Mouse (Mus musculus): Measurements from ENCODE around the gene Gadd45gip1. TPM values are rescaled to one million over a fixed set of nuclear protein-coding genes. Genes with fewer than 3 reads are reported as not detected.

The Gadd45gip1 gene
- polyA plus RNA-seq, 1 experiment from 2014 or later = 32.7 TPM

DNA sequence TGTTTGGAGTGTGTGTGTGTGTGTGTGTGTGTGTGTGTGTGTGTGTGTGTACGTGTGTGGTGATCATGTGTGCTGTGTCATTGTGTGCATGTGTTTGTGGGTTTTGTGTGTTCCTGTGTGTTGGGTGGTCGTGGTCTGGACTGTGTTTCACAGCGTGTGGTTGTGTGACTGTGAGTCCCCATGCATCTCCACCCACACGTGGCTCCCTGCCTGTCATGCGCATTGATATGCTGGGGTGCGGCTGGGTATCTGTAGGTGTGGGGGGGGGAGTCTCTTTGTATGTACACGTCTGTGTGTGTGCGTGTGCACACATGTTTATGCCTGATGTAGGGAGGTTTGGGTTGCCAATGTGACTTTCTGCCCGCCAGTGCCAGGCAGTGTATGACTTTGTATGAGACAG is 38.2 kb upstream of the Gadd45gip1 start:
- Histone ChIP-seq H3K9me3 (ENCODE audit: control insufficient read depth, low read length) (no peaks in the 10 kb centered on the region), H3K4me2 (ENCODE audit: low read length) (no peak overlapping the region), H3K27ac (replicated peaks; ENCODE audit: low read depth, low read length) (peak overlapping the region; percentile 76; the same call in 1 of the 2 replicates), H3K9ac (replicated peaks; ENCODE audit: low read length) (no peak overlapping the region), H3K27me3 (ENCODE audit: control insufficient read depth, insufficient read depth, low read length) (peaks cover 84% of the 10 kb centered on the region), H3K4me1 (ENCODE audit: control insufficient read depth, insufficient read depth, low read length) (peaks cover 5% of the 10 kb centered on the region; the same call in 1 of the 2 replicates), H3K36me3 (ENCODE audit: control insufficient read depth, insufficient read depth, low read length) (0 out of 2 replicates have a peak, but pooled peaks cover 3% of the 10 kb centered on the region), H3K4me3 (replicated peaks; ENCODE audit: low read depth, low read length) (no peak overlapping the region)
- DNase-seq (no peak), ATAC-seq (ENCODE audit: low FRiP score, low TSS enrichment) (no peak)
- 89% methylated on average over 9 of the region's 9 CpGs for WGBS

GRCm38 (mm10) chr8:84793791-84794485 is 37.4 kb upstream of the Gadd45gip1 start:
- Histone ChIP-seq H3K4me3 (replicated peaks; ENCODE audit: low read depth, low read length) (no peak overlapping the region), H3K4me1 (ENCODE audit: control insufficient read depth, insufficient read depth, low read length) (peaks cover 8% of the 10 kb centered on the region; the same call in 1 of the 2 replicates), H3K9ac (replicated peaks; ENCODE audit: low read length) (no peak overlapping the region), H3K36me3 (ENCODE audit: control insufficient read depth, insufficient read depth, low read length) (0 out of 2 replicates have a peak, but pooled peaks cover 3% of the 10 kb centered on the region), H3K4me2 (ENCODE audit: low read length) (peak overlapping the region; percentile 21; the same call in 1 of the 2 replicates), H3K9me3 (ENCODE audit: control insufficient read depth, low read length) (no peaks in the 10 kb centered on the region), H3K27ac (replicated peaks; ENCODE audit: low read depth, low read length) (peak overlapping the region; percentile 76), H3K27me3 (ENCODE audit: control insufficient read depth, insufficient read depth, low read length) (peaks cover 84% of the 10 kb centered on the region)
- 48% methylated on average over 13 of the region's 13 CpGs for WGBS
- DNase-seq = peak; percentile 72
- peak; percentile 78 for ATAC-seq (ENCODE audit: low FRiP score, low TSS enrichment)

DNA sequence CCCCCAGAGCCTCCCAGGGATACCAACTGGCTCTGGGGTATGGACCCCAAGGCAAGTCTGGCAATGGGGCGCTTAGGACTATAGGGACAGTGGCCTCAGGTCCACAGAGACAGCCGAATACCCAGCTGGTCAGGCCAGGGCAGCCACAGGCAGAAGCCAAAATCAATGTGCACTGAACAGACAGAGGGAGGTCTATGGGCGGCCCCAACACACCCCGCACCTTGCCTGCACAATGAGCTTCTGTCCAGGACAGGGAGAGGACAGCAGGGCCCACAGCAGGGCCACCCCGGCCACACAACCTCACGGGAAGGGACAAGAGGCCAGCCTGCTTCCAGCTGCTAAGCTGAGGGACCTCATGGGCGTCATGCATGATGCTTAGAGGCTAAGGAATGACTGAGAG is 36.8 kb upstream of the Gadd45gip1 start:
- H3K27ac ChIP-seq (replicated peaks; ENCODE audit: low read depth, low read length) = peak overlapping the region; percentile 76
- no peak overlapping the region for H3K4me3 ChIP-seq (replicated peaks; ENCODE audit: low read depth, low read length)
- H3K27me3 ChIP-seq (ENCODE audit: control insufficient read depth, insufficient read depth, low read length) = peaks cover 79% of the 10 kb centered on the region
- H3K4me1 ChIP-seq (ENCODE audit: control insufficient read depth, insufficient read depth, low read length) = peaks cover 11% of the 10 kb centered on the region; the same call in 1 of the 2 replicates
- H3K9ac ChIP-seq (replicated peaks; ENCODE audit: low read length) = no peak overlapping the region
- ATAC-seq (ENCODE audit: low FRiP score, low TSS enrichment) (no peak), DNase-seq (no peak)
- peak overlapping the region; percentile 3; the same call in 1 of the 2 replicates for H3K4me2 ChIP-seq (ENCODE audit: low read length)
- no peaks in the 10 kb centered on the region for H3K9me3 ChIP-seq (ENCODE audit: control insufficient read depth, low read length)
- WGBS = 35% methylated on average over 7 of the region's 7 CpGs
- H3K36me3 ChIP-seq (ENCODE audit: control insufficient read depth, insufficient read depth, low read length) = 0 out of 2 replicates have a peak, but pooled peaks cover 3% of the 10 kb centered on the region

GRCm38 (mm10) chr8:84797256-84797797 is 34.0 kb upstream of the Gadd45gip1 start:
- Histone ChIP-seq H3K4me1 (ENCODE audit: control insufficient read depth, insufficient read depth, low read length) (peaks cover 11% of the 10 kb centered on the region; the same call in 1 of the 2 replicates), H3K27me3 (ENCODE audit: control insufficient read depth, insufficient read depth, low read length) (peaks cover 74% of the 10 kb centered on the region), H3K4me2 (ENCODE audit: low read length) (peak overlapping the region; percentile 97), H3K27ac (replicated peaks; ENCODE audit: low read depth, low read length) (no peak overlapping the region), H3K4me3 (replicated peaks; ENCODE audit: low read depth, low read length) (no peak overlapping the region), H3K9ac (replicated peaks; ENCODE audit: low read length) (no peak overlapping the region), H3K36me3 (ENCODE audit: control insufficient read depth, insufficient read depth, low read length) (0 out of 2 replicates have a peak, but pooled peaks cover 3% of the 10 kb centered on the region), H3K9me3 (ENCODE audit: control insufficient read depth, low read length) (no peaks in the 10 kb centered on the region)
- ATAC-seq (ENCODE audit: low FRiP score, low TSS enrichment) = no peak
- 76% methylated on average over 15 of the region's 15 CpGs for WGBS
- DNase-seq = no peak

DNA sequence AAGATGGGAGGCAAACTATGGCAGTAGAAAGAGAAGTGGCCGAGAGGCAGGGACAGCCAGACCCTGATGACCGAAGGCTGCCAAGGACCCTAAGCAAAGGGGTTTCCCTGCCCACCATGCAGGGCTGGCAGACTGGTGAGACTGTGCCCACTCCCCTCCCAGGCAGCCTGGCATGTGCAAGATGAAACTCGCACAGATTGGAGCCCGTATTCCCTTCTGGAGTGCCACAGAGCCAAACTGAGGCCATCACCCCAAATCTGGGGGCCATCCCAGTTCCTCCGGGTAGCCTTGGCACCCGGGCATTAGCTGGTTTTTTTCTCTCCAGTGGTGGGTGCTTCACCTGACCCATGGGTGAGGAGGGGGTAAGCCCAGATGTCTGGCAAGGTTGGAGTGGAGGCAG is 33.4 kb upstream of the Gadd45gip1 start:
- WGBS = 66% methylated on average over 6 of the region's 6 CpGs
- Histone ChIP-seq H3K4me1 (ENCODE audit: control insufficient read depth, insufficient read depth, low read length) (peaks cover 11% of the 10 kb centered on the region; the same call in 1 of the 2 replicates), H3K9me3 (ENCODE audit: control insufficient read depth, low read length) (no peaks in the 10 kb centered on the region), H3K4me3 (replicated peaks; ENCODE audit: low read depth, low read length) (peak overlapping the region; percentile 41; the same call in 1 of the 2 replicates), H3K4me2 (ENCODE audit: low read length) (peak overlapping the region; percentile 97), H3K36me3 (ENCODE audit: control insufficient read depth, insufficient read depth, low read length) (0 out of 2 replicates have a peak, but pooled peaks cover 3% of the 10 kb centered on the region), H3K27me3 (ENCODE audit: control insufficient read depth, insufficient read depth, low read length) (peaks cover 80% of the 10 kb centered on the region), H3K9ac (replicated peaks; ENCODE audit: low read length) (0 out of 2 replicates have a peak overlapping the region, but pooled peaks have one; percentile 12), H3K27ac (replicated peaks; ENCODE audit: low read depth, low read length) (no peak overlapping the region)
- no peak for ATAC-seq (ENCODE audit: low FRiP score, low TSS enrichment)
- DNase-seq = no peak

DNA sequence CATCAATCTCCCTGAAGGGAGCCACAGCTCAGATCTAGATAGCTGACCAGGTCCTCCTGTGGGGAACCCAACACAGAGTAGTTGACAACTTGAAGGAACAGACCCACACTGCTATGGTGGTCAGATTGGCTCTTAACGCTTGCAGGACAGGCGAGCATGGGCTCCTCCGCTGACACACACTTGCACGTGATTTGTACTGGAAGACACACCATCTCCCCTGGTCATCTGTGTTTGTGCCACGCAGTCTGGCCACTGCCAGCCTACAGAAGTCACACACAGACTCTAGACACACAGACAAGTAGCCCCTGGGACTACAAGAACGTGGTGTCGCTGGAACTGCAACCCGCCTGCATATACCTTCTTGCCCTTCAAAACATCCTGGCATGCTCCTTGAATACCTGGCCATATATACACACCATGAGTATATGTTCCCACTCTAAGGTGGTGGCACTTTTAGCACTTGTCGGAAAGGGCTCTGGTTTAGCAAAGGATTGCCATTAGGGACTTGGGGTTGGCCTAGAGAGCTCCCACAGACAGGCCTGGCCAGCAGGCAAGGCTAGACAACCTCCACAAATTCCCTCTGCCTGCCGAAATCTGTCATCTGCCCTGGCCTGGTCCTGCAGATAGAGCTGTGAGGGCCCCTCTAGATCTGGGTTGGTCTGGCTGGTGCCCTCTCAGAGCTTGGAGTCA is 32.7 kb upstream of the Gadd45gip1 start:
- Histone ChIP-seq H3K4me1 (ENCODE audit: control insufficient read depth, insufficient read depth, low read length) (peaks cover 11% of the 10 kb centered on the region; the same call in 1 of the 2 replicates), H3K4me2 (ENCODE audit: low read length) (peak overlapping the region; percentile 97), H3K9me3 (ENCODE audit: control insufficient read depth, low read length) (no peaks in the 10 kb centered on the region), H3K9ac (replicated peaks; ENCODE audit: low read length) (peak overlapping the region; percentile 71; the same call in 1 of the 2 replicates), H3K27ac (replicated peaks; ENCODE audit: low read depth, low read length) (0 out of 2 replicates have a peak overlapping the region, but pooled peaks have one; percentile 8), H3K4me3 (replicated peaks; ENCODE audit: low read depth, low read length) (peak overlapping the region; percentile 41), H3K36me3 (ENCODE audit: control insufficient read depth, insufficient read depth, low read length) (0 out of 2 replicates have a peak, but pooled peaks cover 3% of the 10 kb centered on the region), H3K27me3 (ENCODE audit: control insufficient read depth, insufficient read depth, low read length) (peaks cover 79% of the 10 kb centered on the region)
- 35% methylated on average over 10 of the region's 10 CpGs for WGBS
- ATAC-seq (ENCODE audit: low FRiP score, low TSS enrichment) = no peak
- no peak for DNase-seq

GRCm38 (mm10) chr8:84799136-84799931 is 32.0 kb upstream of the Gadd45gip1 start:
- under 1% methylated on average over 101 of the region's 108 CpGs for WGBS
- Histone ChIP-seq H3K9me3 (ENCODE audit: control insufficient read depth, low read length) (no peaks in the 10 kb centered on the region), H3K4me1 (ENCODE audit: control insufficient read depth, insufficient read depth, low read length) (peaks cover 11% of the 10 kb centered on the region; the same call in 1 of the 2 replicates), H3K4me3 (replicated peaks; ENCODE audit: low read depth, low read length) (peak overlapping the region; percentile 41), H3K9ac (replicated peaks; ENCODE audit: low read length) (peak overlapping the region; percentile 71), H3K27me3 (ENCODE audit: control insufficient read depth, insufficient read depth, low read length) (peaks cover 73% of the 10 kb centered on the region), H3K27ac (replicated peaks; ENCODE audit: low read depth, low read length) (peak overlapping the region; percentile 79), H3K36me3 (ENCODE audit: control insufficient read depth, insufficient read depth, low read length) (0 out of 2 replicates have a peak, but pooled peaks cover 3% of the 10 kb centered on the region), H3K4me2 (ENCODE audit: low read length) (peak overlapping the region; percentile 97)
- peak; percentile 15; the same call in 1 of the 2 replicates for ATAC-seq (ENCODE audit: low FRiP score, low TSS enrichment)
- DNase-seq = peak; percentile 64

Measured in midbrain, embryonic 14.5 days (tissue).